ENCODE assay signal across 16 mouse cellular contexts in the genomic region with DNA sequence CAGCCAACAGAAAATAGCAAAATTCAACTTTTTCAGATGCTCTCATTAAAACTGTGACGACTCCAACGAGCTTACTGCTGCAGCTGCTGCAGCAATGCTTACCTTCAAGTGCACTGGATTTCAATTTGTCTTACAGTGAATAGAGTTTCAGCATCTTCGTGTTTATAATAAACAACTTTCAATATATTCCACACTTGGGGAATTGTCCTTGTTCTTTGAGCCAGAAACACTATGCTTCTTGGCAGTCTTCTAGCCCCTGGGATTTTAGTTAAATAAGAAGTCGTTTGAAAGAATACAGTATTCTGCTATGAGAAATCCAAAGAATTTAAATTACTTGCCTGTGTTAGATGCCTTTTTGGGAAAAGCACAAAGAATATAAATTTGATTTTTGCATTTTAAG.
"Had no signal": no experiment of that assay in that cellular context is flagged by ENCODE, and none has a peak within 500 bp of the region (broad histone marks: within the 10 kb centered on the region; RNA-seq: fewer than 3 reads in every experiment).

No protein-coding gene starts in this region.

- H3K9ac ChIP-seq: kidney, embryonic 15.5 days; limb, embryonic 15.5 days; liver, embryonic 12.5 days; lung, embryonic 14.5 days; neural tube, embryonic 15.5 days had no signal

- H3K4me3 ChIP-seq: kidney, embryonic 15.5 days; limb, embryonic 15.5 days; liver, embryonic 12.5 days; midbrain, embryonic 10.5 days; myocyte; neural tube, embryonic 15.5 days had no signal

- H3K27me3 ChIP-seq: kidney, embryonic 15.5 days; limb, embryonic 15.5 days; liver, embryonic 12.5 days; neural tube, embryonic 15.5 days had no signal

- H3K4me2 ChIP-seq: kidney, embryonic 15.5 days; limb, embryonic 15.5 days; liver, embryonic 12.5 days; lung, embryonic 14.5 days; neural tube, embryonic 15.5 days had no signal

- H3K27ac ChIP-seq: kidney, embryonic 15.5 days; limb, embryonic 15.5 days; liver, embryonic 12.5 days; midbrain, embryonic 10.5 days; neural tube, embryonic 15.5 days had no signal

- ATAC-seq: liver, embryonic 12.5 days had no signal

- H3K9me3 ChIP-seq: kidney, embryonic 15.5 days; limb, embryonic 15.5 days; liver, embryonic 12.5 days; midbrain, embryonic 10.5 days; neural tube, embryonic 15.5 days had no signal

- H3K4me1 ChIP-seq: kidney, embryonic 15.5 days; limb, embryonic 15.5 days; liver, embryonic 12.5 days; midbrain, embryonic 10.5 days; neural tube, embryonic 15.5 days had no signal

- DNase-seq: kidney, adult 2 months; kidney, postnatal 36 days; layer of hippocampus, adult 9-11 months; layer of hippocampus, postnatal 36 days; lung, embryonic 14.5 days; lung, postnatal 10 days; lung, postnatal 4 days; right cerebral cortex, adult 18-20 months; right cerebral cortex, postnatal 25 days; thymus, postnatal 4 days had no signal

- H3K36me3 ChIP-seq: kidney, embryonic 15.5 days; limb, embryonic 15.5 days; liver, embryonic 12.5 days; midbrain, embryonic 10.5 days; neural tube, embryonic 15.5 days had no signal
